Mouse (Mus musculus): Measurements from ENCODE around the gene 9530077C05Rik. TPM values are rescaled to one million over a fixed set of nuclear protein-coding genes. Genes with fewer than 3 reads are reported as not detected.

Gene 9530077C05Rik
- 1 to 10 TPM in 1 of 2 experiments, under 1 TPM in 1; 0.68 to 1.3 TPM for polyA plus RNA-seq (2017; shearing (Covaris generic))

DNA sequence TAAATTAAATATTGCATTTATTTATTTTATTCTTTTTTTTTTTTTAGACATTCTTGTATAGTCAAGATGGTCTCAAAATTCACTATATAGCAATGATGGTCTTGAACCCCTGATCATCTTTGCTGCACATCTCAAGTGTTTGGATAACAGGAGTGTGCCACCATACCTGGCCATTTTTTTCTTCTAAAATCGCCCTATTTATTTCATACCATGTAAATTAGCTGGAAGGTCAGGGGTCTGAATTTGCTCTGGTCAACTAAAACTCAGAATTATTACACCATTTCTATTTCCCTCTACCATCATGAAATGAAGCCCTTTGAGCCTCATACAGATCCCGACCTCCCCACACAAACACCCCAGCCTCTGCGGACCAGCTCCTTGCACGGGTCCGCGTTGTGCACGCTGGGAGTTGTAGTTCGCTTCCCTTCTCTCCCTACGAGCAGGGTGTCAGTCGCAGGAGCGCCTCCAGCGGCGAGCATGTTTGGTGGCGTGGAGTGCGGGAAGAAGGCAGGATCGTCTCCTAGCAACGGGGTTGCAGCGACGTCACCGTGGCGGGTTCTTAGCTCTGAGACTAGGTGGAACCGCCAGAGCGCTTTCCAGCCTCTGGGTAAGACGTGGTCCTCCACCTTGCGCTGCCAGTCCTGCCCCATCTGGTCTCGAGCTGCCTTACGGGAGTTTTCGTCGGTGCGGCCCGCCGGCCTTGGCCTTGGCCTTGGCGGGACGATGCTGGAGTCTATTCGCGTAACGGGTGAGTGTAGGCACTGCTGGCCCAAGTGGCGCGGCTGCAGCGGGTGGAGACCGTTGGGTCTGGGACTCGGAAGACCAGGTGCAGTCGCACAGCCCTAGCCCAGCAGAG, at the start of gene 9530077C05Rik:
Gene 9530077C05Rik, plus strand, starts transcription at position 512 of the 856 bp plus-strand sequence.

DNA sequence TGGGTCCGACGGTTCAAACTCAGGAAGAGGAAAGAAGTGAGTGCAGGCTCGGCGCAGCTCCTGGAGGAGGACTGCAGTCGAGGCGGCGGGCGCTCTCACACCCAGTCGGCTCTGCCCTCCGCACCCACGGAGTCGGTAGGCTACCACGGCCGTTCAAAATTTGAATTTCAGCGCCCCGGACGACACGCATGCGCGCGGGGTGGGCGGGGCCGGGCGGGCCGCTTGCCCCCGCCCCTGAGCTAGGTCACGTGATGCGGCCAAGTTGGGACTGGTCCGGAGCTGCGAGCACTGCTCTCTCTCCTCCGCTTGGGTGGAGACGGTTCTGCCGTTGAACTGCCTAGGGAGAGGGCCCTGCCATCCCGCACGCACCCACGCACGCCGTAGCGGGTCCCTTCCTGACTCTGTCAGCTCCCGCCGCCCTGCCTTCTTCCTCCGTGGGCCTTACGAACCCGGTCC, 22.3 kb upstream of the 9530077C05Rik start, which contains the start of gene Anln:
Gene Anln, minus strand, starts transcription at position 168 of the 456 bp plus-strand sequence.

DNA sequence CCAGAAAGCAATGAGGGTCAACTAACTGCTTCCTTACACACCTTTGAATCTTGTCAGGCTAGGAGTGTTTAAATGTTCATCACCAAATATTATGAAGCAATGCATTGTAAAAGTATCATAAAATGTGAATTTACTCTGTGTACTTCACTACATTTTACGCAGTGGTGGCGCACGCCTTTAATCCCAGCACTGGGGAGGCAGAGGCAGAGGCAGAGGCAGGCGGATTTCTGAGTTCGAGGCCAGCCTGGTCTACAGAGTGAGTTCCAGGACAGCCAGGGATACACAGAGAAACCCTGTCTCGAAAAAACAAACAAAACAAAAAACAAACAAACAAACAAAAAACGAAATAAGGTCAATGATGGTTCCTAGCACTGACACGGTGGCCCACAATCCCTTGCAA, 42.7 kb downstream of the 9530077C05Rik start, which contains the start of gene Gm17545:
Gene Gm17545, plus strand, starts transcription at position 301 of the 400 bp plus-strand sequence.

DNA sequence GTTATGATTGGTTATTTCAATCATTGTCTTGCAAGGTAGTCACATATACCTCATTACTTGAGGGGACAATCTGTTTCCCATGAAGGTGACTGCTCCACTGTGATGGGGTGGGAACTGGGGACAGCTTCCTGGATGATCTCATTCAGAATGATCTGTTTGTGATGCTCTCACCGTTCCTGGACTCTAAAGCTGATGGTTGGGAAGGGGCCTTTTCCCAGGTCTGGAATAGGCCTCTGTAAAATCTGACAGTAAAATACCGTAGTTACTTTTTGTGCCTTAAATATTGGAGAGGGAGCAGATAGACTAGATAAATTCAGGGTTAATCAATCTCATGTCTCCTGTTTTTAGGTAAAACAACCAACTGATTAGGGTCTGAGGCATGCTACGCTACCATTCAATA, 58.3 kb downstream of the 9530077C05Rik start, which contains the start of gene Rp9:
Gene Rp9, minus strand, starts transcription at position 101 of the 400 bp plus-strand sequence.

DNA sequence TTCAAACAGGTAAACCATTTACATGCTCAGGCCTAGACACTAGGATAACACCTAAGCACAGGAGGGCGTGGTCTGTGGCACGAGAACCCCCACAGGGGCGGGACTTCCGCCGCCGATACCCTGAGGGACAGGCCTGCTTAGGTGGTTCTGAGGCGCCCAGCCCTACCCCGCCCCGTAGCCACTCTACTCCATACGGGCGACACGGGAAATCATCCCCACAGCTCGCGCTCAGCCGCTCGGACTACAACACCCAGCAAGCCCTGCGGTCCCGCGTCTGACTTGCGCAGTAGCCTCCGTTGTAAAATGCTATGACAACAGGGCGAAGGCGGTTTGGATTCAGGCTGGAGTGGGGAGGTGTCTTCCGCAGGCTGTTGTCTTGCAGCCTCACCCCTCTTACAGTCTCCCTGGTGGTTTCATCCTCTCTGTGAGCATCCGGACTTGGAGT, 64.1 kb downstream of the 9530077C05Rik start, which contains the start of gene Bbs9:
Gene Bbs9, plus strand, starts transcription at position 292 of the 445 bp plus-strand sequence.

Other genes starting within 250 kb of the 9530077C05Rik start
- not detected for gene Zfp872, start 223.4 kb upstream of the 9530077C05Rik start, polyA plus RNA-seq (2017; shearing (Covaris generic))
- gene Zfp809, start 185.8 kb upstream of the 9530077C05Rik start, polyA plus RNA-seq (2017; shearing (Covaris generic)): 10 to 100 TPM; 36.6 to 43.6 TPM
- 1 to 10 TPM; 2.9 to 4.1 TPM for gene Zfp599, start 151.6 kb upstream of the 9530077C05Rik start, polyA plus RNA-seq (2017; shearing (Covaris generic))
- 10 to 100 TPM; 12.4 to 27.2 TPM for gene Zfp810, start 103.9 kb upstream of the 9530077C05Rik start, polyA plus RNA-seq (2017; shearing (Covaris generic))
- gene Anln, start 22.3 kb upstream of the 9530077C05Rik start, polyA plus RNA-seq (2017; shearing (Covaris generic)): 1 to 10 TPM; 2.0 to 3.5 TPM
- not detected for gene Gm17545, start 42.8 kb downstream of the 9530077C05Rik start, polyA plus RNA-seq (2017; shearing (Covaris generic))
- 100 to 1,000 TPM in 1 of 2 experiments, 10 to 100 TPM in 1; 92.5 to 152 TPM for gene Rp9, start 58.2 kb downstream of the 9530077C05Rik start, polyA plus RNA-seq (2017; shearing (Covaris generic))
- gene Bbs9, start 64.2 kb downstream of the 9530077C05Rik start, polyA plus RNA-seq (2017; shearing (Covaris generic)): 10 to 100 TPM; 12.5 to 14.9 TPM